Mouse (Mus musculus): ENCODE results near the gene Lad1.

GRCm38 (mm10) chr1:135840675-135841395 is 22.4 kb downstream of the Lad1 start:
- no peak for TF ChIP-seq POLR2A (IDR thresholded peaks at IDR 0.05; ENCODE audit: low read depth, low read length)
- TF ChIP-seq CTCF (IDR thresholded peaks at IDR 0.05; ENCODE audit: borderline replicate concordance, insufficient read depth, low read length) = no peak
